Mouse (Mus musculus) olfactory bulb, adult 2 months (tissue): ENCODE measurements around the gene Ssh3.

ENCODE experiments used
- CTCF ChIP-seq: fragments of 200-500 bp; IDR thresholded peaks from 2 replicates; pipeline ENCODE4 v1.5.1; 2012; ENCODE audit warnings: low read depth, mild to moderate bottlenecking, low read length, moderate library complexity; ENCODE audit not compliant: insufficient read depth
- POLR2A ChIP-seq: fragments of 200-500 bp; IDR thresholded peaks from 2 replicates; pipeline ENCODE4 v1.6.1; 2012; ENCODE audit warnings: mild to moderate bottlenecking, low read depth, low read length, moderate library complexity; ENCODE audit not compliant: insufficient read depth

- TF ChIP-seq CTCF (no peak), POLR2A (no peak)
Observed at GRCm38 (mm10) chr19:4222165-4222564, 46.8 kb downstream of the Ssh3 start.
